Mouse (Mus musculus) megakaryocyte-erythroid progenitor cell, adult 5-6 weeks (primary cell): ENCODE measurements around the gene Rfx1. TPM values are rescaled to one million over a fixed set of nuclear protein-coding genes. Genes with fewer than 3 reads are reported as not detected.

Experiments used
- ATAC-seq: replicated peaks from 2 replicates; pipeline ENCODE4 v1.8.0; 2016; ENCODE audit warnings: mild to moderate bottlenecking, inconsistent platforms; ENCODE audit not compliant: severe bottlenecking, poor library complexity, low FRiP score, low TSS enrichment
- total RNA-seq, 2 experiments: library from RNA; stranded (forward) in 1 of 2; stranded (reverse) in 1 of 2; fragments of 200-1000, 215-1000 nt in 1 of 2; fragments of >200 nt in 1 of 2; fragmentation: Nextera tagmentation in 1 of 2; gene quantifications; 2 replicates each; pipeline ENCODE4 v1.2.3; 2014 to 2017

The Rfx1 gene
- total RNA-seq, 2 experiments from 2014 or later = 3.7 to 11.9 TPM

- 0 out of 2 replicates have a peak, but pooled peaks have one; percentile 22 for ATAC-seq
Measured at GRCm38 (mm10) chr8:84053229-84053628, 13.4 kb upstream of the Rfx1 start.

- no peak for ATAC-seq
Measured at GRCm38 (mm10) chr8:84057827-84058226, 8.8 kb upstream of the Rfx1 start.

- ATAC-seq = no peak
Measured at GRCm38 (mm10) chr8:84059226-84059625, 7.4 kb upstream of the Rfx1 start.

GRCm38 (mm10) chr8:84060245-84060644, 6.4 kb upstream of the Rfx1 start:
- ATAC-seq = peak; percentile 91

- no peak for ATAC-seq
Measured at GRCm38 (mm10) chr8:84063861-84064610, 2.6 kb upstream of the Rfx1 start.

- ATAC-seq = no peak
Measured at GRCm38 (mm10) chr8:84065037-84065436, 1.6 kb upstream of the Rfx1 start, which contains the start of gene Gm10643. Gm10643 (minus strand) TSS chr8:84065137.

- no peak for ATAC-seq
Measured at GRCm38 (mm10) chr8:84065457-84066072, 1.1 kb upstream of the Rfx1 start.

GRCm38 (mm10) chr8:84067047-84067573, 476 bp downstream of the Rfx1 start:
- peak; percentile 66 for ATAC-seq

GRCm38 (mm10) chr8:84067911-84068310, 1.3 kb downstream of the Rfx1 start:
- no peak for ATAC-seq

GRCm38 (mm10) chr8:84068316-84069035, 1.8 kb downstream of the Rfx1 start:
- ATAC-seq = no peak

GRCm38 (mm10) chr8:84069169-84069568, 2.5 kb downstream of the Rfx1 start:
- no peak for ATAC-seq

GRCm38 (mm10) chr8:84069750-84070149, 3.1 kb downstream of the Rfx1 start:
- no peak for ATAC-seq

- ATAC-seq = no peak
Measured at GRCm38 (mm10) chr8:84070241-84070640, 3.6 kb downstream of the Rfx1 start.

- no peak for ATAC-seq
Measured at GRCm38 (mm10) chr8:84070667-84071066, 4.0 kb downstream of the Rfx1 start.

- no peak for ATAC-seq
Measured at GRCm38 (mm10) chr8:84071921-84072320, 5.3 kb downstream of the Rfx1 start.

- ATAC-seq = no peak
Measured at GRCm38 (mm10) chr8:84072321-84072720, 5.7 kb downstream of the Rfx1 start.

GRCm38 (mm10) chr8:84073230-84073976, 6.8 kb downstream of the Rfx1 start:
- ATAC-seq = no peak

GRCm38 (mm10) chr8:84076412-84076811, 9.8 kb downstream of the Rfx1 start:
- ATAC-seq = 0 out of 2 replicates have a peak, but pooled peaks have one; percentile 56

- ATAC-seq = no peak
Measured at GRCm38 (mm10) chr8:84076849-84077248, 10.2 kb downstream of the Rfx1 start.
